Mouse (Mus musculus): ENCODE results near the gene Proser3. TPM values are rescaled to one million over a fixed set of nuclear protein-coding genes. Genes with fewer than 3 reads are reported as not detected.
"Not testable (repeated sequence)": the region's sequence is repeated elsewhere in the genome, so short reads cannot be mapped to it uniquely, and the experiment has no call there.

Gene Proser3
- polyA plus RNA-seq, 1 experiment from 2014 or later = 21.6 TPM

DNA sequence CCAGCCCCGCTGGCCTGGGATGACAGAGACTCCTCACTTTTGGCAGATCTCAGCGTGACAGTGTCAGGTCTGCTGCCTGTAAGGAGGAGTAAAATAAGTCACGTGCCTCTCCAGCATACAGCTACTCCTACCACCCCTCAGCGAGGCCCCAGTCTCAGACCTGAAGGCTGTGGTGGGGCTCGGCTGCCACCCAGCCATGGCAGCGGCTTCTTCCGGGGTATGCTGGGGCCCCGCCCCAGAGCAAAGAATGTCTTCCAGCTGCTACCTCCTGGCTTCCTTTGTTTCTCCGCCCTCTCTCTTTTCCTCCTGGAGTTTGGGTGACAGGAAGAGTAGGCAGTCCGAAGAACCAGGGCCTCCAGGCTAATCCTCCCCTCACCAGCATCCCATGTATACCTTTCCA lies 26.1 kb downstream of the Proser3 start:
- Histone ChIP-seq H3K9me3 (replicated peaks) (no peaks in the 10 kb centered on the region), H3K4me1 (peaks cover 17% of the 10 kb centered on the region), H3K27me3 (ENCODE audit: low read depth, poor library complexity, severe bottlenecking) (peaks cover 10% of the 10 kb centered on the region), H3K36me3 (peaks cover 84% of the 10 kb centered on the region), H3K4me3 (peak overlapping the region; percentile 27), H3K27ac (peak overlapping the region; percentile 72)
- WGBS = 20% methylated on average over 10 of the region's 10 CpGs
- DNase-seq (ENCODE audit: low spot score) = no peak

DNA sequence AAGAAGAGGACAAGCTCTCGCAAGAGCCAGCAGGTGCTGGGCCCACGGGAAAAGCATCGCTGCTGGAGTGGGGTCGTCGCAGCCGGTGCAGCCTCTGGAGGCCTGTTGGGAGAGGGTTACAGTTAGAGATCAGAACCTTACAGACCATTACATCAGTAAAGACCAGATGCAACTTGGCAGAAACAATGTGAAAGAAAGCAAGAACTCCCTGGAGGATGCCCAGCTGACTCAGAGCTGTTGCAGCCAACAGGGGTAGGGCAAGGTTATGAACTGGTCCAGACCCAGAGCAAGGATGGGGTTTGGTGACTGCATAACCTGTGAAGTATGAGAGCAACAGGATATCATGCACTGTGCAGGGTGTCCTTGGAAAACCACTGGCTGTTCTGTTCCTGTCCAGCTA lies 27.6 kb downstream of the Proser3 start:
- 79% methylated on average over 6 of the region's 6 CpGs for WGBS
- no peak for DNase-seq (ENCODE audit: low spot score)
- Histone ChIP-seq H3K36me3 (peaks cover 70% of the 10 kb centered on the region), H3K4me1 (peaks cover 17% of the 10 kb centered on the region), H3K27ac (no peak overlapping the region), H3K4me3 (no peak overlapping the region), H3K27me3 (ENCODE audit: low read depth, poor library complexity, severe bottlenecking) (peaks cover 10% of the 10 kb centered on the region), H3K9me3 (replicated peaks) (no peaks in the 10 kb centered on the region)

DNA sequence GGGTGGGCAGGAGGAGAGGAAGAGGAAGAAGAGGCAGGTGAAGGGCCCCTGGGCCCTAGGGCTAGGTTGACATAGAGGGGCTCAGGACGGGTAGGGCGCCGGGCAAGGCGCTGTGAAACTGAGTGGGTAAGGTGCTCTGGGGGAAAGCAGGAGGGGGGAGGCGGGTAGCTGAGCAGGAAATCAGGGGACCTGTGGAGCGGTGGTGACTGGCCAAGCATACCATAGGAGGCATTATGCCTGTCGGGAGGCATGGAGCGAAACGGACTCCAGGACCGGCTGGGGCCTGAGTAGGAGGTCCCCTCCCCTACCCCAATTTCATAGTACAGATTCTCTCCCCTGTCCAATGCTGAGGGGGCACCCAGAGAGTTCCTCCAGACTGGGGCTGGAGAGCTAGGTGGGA lies 29.2 kb downstream of the Proser3 start:
- Histone ChIP-seq H3K4me1 (peaks cover 17% of the 10 kb centered on the region), H3K27ac (no peak overlapping the region), H3K27me3 (ENCODE audit: low read depth, poor library complexity, severe bottlenecking) (peaks cover 10% of the 10 kb centered on the region), H3K36me3 (peaks cover 54% of the 10 kb centered on the region), H3K4me3 (no peak overlapping the region), H3K9me3 (replicated peaks) (no peaks in the 10 kb centered on the region)
- WGBS = 77% methylated on average over 10 of the region's 10 CpGs
- peak; percentile 26 for DNase-seq (ENCODE audit: low spot score)

DNA sequence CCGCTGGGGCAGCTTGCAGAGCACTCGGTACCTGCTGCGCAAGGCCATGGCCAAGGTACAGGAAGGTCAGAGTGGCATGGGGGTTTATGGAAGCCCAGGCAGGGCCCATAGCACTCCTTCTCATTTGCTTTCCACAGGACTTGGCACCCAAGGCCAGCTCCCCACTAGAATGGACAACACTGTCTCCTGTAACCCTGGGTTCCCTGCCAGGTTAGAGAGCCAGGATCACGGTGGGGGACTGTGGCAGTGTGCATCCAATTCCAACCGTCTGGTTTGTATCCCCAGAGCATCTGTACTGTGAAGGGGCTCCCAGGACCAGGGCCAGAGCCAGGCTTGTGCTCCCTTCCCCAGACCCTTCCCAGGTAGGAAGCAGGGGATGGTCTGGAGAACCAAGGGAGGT lies 31.2 kb downstream of the Proser3 start:
- H3K27ac ChIP-seq = no peak overlapping the region
- peaks cover 7% of the 10 kb centered on the region; the same call in 1 of the 2 replicates for H3K27me3 ChIP-seq (ENCODE audit: low read depth, poor library complexity, severe bottlenecking)
- peaks cover 33% of the 10 kb centered on the region for H3K36me3 ChIP-seq
- DNase-seq (ENCODE audit: low spot score) = no peak
- no peak overlapping the region for H3K4me3 ChIP-seq
- H3K4me1 ChIP-seq = peaks cover 5% of the 10 kb centered on the region
- 83% methylated on average over 5 of the region's 5 CpGs for WGBS
- H3K9me3 ChIP-seq (replicated peaks) = no peaks in the 10 kb centered on the region

DNA sequence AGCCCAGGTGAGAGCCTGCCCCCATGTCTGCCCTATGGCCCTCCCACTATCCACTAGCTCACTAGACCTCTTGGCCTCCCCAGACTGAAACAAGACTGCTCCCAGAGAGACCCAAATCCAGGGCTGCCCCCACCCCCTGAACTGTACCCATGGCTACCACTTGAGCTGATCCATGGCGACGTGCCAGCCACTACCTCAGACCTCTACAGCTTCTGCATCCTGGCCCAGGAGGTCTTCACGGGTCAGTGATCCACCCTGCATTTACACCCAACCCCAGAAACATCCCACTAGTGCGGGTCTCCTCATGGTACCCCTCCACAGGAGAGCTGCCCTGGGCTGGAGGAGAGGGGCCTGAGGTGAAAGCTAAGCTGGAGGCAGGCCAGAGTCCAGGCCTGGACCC lies 31.7 kb downstream of the Proser3 start:
- Histone ChIP-seq H3K27me3 (ENCODE audit: low read depth, poor library complexity, severe bottlenecking) (peaks cover 12% of the 10 kb centered on the region; the same call in 1 of the 2 replicates), H3K36me3 (peaks cover 29% of the 10 kb centered on the region), H3K9me3 (replicated peaks) (no peaks in the 10 kb centered on the region), H3K4me3 (no peak overlapping the region), H3K27ac (no peak overlapping the region), H3K4me1 (0 out of 2 replicates have a peak, but pooled peaks cover 4% of the 10 kb centered on the region)
- no peak for DNase-seq (ENCODE audit: low spot score)
- WGBS = 86% methylated on average over 4 of the region's 4 CpGs

DNA sequence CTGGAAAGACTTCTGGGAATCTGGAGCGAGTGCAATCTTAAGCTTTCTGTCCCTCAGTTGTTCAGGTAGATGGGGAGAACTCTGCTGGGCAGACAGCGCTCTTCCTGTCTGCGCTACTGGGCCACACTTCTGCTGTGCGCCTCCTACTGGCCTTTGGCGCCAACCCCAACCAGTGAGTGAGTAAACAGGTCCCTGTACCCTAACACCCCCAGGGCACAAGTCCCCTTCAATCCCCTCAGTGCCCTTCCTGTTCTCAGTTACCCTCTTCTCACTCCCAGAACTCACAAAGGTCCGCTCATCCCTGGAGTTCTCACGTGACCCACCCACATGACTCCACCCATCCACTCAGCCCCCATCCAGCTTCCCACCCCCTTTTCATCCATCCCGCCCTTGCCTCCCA lies 33.8 kb downstream of the Proser3 start:
- H3K36me3 ChIP-seq = peaks cover 8% of the 10 kb centered on the region
- H3K27me3 ChIP-seq (ENCODE audit: low read depth, poor library complexity, severe bottlenecking) = peaks cover 16% of the 10 kb centered on the region; the same call in 1 of the 2 replicates
- H3K9me3 ChIP-seq (replicated peaks) = no peaks in the 10 kb centered on the region
- no peak overlapping the region for H3K27ac ChIP-seq
- 0 out of 2 replicates have a peak, but pooled peaks cover 4% of the 10 kb centered on the region for H3K4me1 ChIP-seq
- no peak for DNase-seq (ENCODE audit: low spot score)
- no peak overlapping the region for H3K4me3 ChIP-seq
- WGBS = 41% methylated on average over 8 of the region's 8 CpGs

DNA sequence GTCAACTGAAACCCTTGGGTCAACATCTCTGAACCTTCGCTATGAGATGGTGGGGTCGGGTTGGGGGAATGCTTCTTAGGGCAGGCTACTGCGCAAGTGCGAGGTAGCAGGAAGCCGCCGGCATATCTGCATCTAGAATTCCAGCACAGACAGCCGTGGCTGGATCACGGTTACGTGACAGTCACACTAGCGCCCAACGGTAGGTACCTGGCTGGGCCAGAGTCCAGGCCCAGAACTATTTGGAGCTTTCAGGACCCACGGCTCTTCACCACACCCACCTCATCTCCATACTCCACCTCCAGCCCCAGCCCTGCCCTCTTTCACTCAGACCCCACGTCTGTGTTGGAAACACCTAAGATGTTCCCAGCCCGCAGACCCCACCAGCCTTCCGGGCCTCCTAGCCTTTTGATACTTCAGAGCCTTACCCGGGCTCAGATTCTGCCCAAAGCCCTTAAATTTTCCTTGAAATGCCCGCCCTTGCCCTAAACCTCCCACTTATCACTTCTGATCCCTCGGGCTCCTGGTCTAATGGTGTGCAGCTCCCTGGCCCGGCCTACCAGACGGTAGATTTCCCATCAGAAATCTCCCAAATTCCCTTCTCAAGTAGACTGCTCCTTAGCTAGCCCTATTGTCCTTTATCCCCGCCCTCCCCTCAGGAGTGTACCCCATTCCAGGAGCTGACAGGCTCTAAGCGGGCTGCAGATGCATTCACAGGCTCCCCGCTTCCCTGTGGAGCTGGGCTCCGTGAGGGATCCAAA lies 36.9 kb downstream of the Proser3 start:
- H3K4me3 ChIP-seq = no peak overlapping the region
- H3K9me3 ChIP-seq (replicated peaks) = no peaks in the 10 kb centered on the region
- no peak for DNase-seq (ENCODE audit: low spot score)

DNA sequence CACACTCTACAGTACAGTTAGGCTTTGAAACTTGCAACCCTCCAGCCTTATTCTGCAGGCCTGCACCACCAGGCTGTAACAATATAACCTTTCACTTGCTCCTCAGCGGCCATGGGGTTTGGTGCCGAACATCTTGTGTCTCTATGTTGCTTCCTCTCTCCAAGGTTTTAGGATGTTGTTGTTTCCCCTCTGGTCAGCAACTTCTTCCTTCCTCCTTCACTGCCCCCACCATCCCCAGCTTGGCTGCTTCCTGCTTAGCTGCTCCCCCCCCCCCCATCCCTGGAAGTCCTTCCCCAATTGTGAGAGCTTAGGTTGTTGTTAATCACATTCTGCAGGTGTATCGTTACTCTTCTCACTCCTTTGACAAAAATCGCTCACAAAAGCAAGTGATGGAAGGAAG lies 44.0 kb downstream of the Proser3 start:
- no peaks in the 10 kb centered on the region for H3K36me3 ChIP-seq
- no peaks in the 10 kb centered on the region for H3K4me1 ChIP-seq
- WGBS = 84% methylated on average over 4 of the region's 4 CpGs
- H3K27me3 ChIP-seq (ENCODE audit: low read depth, poor library complexity, severe bottlenecking) = no peaks in the 10 kb centered on the region
- no peak overlapping the region for H3K27ac ChIP-seq
- no peaks in the 10 kb centered on the region for H3K9me3 ChIP-seq (replicated peaks)
- no peak overlapping the region for H3K4me3 ChIP-seq
- DNase-seq (ENCODE audit: low spot score) = no peak

More for the DNA sequence above, 36.9 kb downstream of the Proser3 start:
- Histone ChIP-seq H3K27ac (no peak overlapping the region), H3K36me3 (no peaks in the 10 kb centered on the region), H3K4me1 (no peaks in the 10 kb centered on the region), H3K27me3 (ENCODE audit: low read depth, poor library complexity, severe bottlenecking) (peaks cover 13% of the 10 kb centered on the region; the same call in 1 of the 2 replicates)
- 53% methylated on average over 24 of the region's 24 CpGs for WGBS

DNA sequence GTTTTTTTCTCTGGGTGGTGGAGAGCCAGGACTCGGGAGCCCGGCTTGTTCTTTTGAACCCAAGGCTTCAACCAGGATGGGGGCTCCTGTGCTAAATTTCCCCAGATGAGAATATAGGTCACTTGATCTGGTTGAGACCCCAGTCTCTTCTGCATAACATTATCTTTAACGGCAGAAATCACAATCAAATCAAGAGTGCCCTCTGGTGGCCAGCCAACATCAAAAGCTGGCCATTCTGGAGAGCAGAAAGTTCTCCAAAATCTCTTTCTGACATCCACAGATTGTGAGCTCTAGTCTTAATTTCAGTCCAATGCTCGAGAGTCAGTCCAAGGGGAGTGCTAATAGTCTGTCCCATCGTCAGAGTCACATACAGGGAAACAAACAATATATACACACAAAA lies 50.9 kb downstream of the Proser3 start:
- not testable (repeated sequence) for H3K4me3 ChIP-seq; DNase-seq (ENCODE audit: low spot score); H3K9me3 ChIP-seq (replicated peaks); H3K4me1 ChIP-seq; H3K27me3 ChIP-seq (ENCODE audit: low read depth, poor library complexity, severe bottlenecking); H3K36me3 ChIP-seq; H3K27ac ChIP-seq
- 80% methylated on average over 5 of the region's 5 CpGs for WGBS

DNA sequence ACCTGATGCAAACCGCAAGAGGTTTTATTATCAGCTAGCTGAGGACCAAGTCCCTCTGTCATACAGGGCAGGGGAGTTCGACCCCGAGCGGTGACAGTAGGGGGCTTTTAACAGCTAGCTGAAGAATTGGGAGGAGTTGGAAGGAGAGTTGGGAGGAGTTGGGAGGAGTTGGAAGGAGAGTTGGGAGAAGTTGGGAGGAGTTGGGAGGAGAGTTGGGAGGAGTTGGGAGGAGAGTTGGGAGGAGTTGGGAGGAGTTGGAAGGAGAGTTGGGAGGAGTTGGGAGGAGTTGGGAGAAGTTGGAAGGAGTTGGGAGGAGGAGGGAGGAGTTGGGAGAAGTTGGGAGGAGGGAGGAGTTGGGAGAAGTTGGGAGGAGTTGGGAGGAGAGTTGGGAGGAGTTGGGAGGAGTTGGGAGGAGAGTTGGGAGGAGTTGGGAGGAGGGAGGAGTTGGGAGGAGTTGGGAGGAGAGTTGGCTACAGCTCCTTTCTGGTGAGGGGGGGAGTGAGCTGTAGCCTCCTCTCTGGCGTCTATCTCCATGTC lies 56.5 kb downstream of the Proser3 start:
- not testable (repeated sequence) for H3K4me1 ChIP-seq; H3K4me3 ChIP-seq; H3K27ac ChIP-seq; H3K9me3 ChIP-seq (replicated peaks); H3K36me3 ChIP-seq; DNase-seq (ENCODE audit: low spot score)
- peaks cover 11% of the 10 kb centered on the region; the same call in 1 of the 2 replicates for H3K27me3 ChIP-seq (ENCODE audit: low read depth, poor library complexity, severe bottlenecking)
- 65% methylated on average over 5 of the region's 5 CpGs for WGBS

DNA sequence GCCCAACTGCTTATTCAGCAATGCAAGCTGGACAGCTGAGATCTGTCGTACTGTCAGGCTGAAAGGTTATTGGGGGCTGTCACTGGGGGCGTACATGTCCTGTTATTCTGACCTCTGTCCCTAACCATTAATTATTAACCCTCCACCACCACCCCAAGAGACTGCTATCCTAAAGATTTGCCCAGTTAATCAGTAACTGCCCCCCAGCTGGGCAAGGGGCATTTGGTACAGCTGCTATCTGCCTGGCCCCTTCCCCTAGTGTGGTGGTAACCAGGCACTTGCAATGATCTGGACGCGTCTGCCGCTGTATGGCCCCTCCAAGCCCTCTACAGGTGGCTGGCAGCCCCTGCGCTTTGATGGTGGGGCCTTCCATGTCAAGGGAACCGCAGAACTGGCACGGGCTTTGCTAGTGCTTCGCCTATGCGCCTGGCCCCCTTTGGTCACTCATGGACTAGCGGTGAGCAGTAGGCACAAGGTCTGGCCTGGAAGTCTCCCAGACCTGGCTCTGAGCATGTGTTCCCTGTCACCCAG lies 58.6 kb downstream of the Proser3 start, which contains the start of gene Prodh2:
TSS of gene Prodh2 (plus strand) at position 222 of the 531 bp plus-strand sequence.
- Histone ChIP-seq H3K27ac (no peak within 1 kb of the TSS), H3K4me3 (no peak within 1 kb of the TSS), H3K36me3 (no peaks in the 10 kb centered on the region), H3K9me3 (replicated peaks) (no peaks in the 10 kb centered on the region), H3K4me1 (no peaks in the 10 kb centered on the region), H3K27me3 (ENCODE audit: low read depth, poor library complexity, severe bottlenecking) (peaks cover 14% of the 10 kb centered on the region; the same call in 1 of the 2 replicates)
- WGBS = 63% methylated on average over 11 of the region's 11 CpGs
- DNase-seq (ENCODE audit: low spot score) = peak; percentile 24

DNA sequence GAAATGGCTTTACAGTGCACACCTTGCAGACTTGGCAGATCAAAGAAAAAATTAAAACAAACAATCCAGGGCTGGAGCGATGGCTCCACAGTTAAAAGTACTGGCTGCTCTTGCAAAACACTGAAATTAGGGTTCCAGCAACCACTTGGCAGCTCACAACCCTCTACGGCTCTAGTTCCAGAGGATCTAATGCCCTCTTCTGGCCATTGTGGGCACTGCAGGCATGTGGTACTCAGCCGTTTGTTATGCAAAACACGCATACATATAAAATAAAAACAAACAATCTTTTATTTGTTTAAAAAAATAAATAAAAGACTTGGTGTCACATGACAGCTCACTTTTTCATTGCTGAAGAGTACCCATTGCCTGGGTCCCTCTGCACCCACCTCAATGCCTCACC lies 59.3 kb downstream of the Proser3 start:
- H3K4me1 ChIP-seq = no peaks in the 10 kb centered on the region
- no peak overlapping the region for H3K4me3 ChIP-seq
- H3K36me3 ChIP-seq = no peaks in the 10 kb centered on the region
- WGBS = 21% methylated on average over 4 of the region's 4 CpGs
- H3K27ac ChIP-seq = no peak overlapping the region
- H3K9me3 ChIP-seq (replicated peaks) = no peaks in the 10 kb centered on the region
- H3K27me3 ChIP-seq (ENCODE audit: low read depth, poor library complexity, severe bottlenecking) = peaks cover 14% of the 10 kb centered on the region; the same call in 1 of the 2 replicates
- peak; percentile 80 for DNase-seq (ENCODE audit: low spot score)

DNA sequence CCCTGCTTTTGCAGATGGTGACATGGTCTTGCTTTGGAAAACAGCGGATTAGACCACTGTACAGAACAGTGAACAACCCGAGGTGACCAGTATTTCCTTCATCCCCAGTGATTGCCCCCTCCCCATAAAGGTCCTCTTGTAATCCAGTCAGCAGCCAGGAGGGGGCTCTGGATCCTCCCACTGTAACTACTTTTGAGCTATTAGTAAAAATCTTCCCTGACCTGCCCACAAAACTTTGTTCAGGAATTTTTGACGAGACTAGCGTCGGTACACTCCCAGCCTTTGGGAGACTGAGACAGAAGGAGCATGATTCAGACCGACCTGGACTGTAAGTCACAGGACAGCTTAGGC lies 61.2 kb downstream of the Proser3 start:
- Histone ChIP-seq H3K4me3 (no peak overlapping the region), H3K27me3 (ENCODE audit: low read depth, poor library complexity, severe bottlenecking) (peaks cover 14% of the 10 kb centered on the region; the same call in 1 of the 2 replicates), H3K4me1 (no peaks in the 10 kb centered on the region), H3K36me3 (no peaks in the 10 kb centered on the region), H3K9me3 (replicated peaks) (no peaks in the 10 kb centered on the region), H3K27ac (no peak overlapping the region)
- WGBS = 19% methylated on average over 6 of the region's 6 CpGs
- no peak for DNase-seq (ENCODE audit: low spot score)

Measured in limb, embryonic 10.5 days (tissue).